Mouse (Mus musculus) neutrophil, adult 5-6 weeks (primary cell): Measurements from ENCODE around the gene Chn1. TPM values are rescaled to one million over a fixed set of nuclear protein-coding genes. Genes with fewer than 3 reads are reported as not detected.

ENCODE experiments used
- ATAC-seq: fragments of 151-379, 151-347 bp; 2 replicates; pipeline ENCODE4 v1.8.0; 2017; ENCODE audit warnings: mild to moderate bottlenecking, moderate TSS enrichment; ENCODE audit not compliant: insufficient number of reproducible peaks, poor library complexity, low FRiP score, severe bottlenecking; ENCODE audit errors: extremely low read depth
- total RNA-seq: library from RNA; stranded (forward); fragments of 200-1000 nt; gene quantifications from 2 replicates; pipeline ENCODE4 v1.2.3, GENCODE M21; 2017

Chn1 gene
- total RNA-seq, 1 experiment from 2014 or later, result not detected

DNA sequence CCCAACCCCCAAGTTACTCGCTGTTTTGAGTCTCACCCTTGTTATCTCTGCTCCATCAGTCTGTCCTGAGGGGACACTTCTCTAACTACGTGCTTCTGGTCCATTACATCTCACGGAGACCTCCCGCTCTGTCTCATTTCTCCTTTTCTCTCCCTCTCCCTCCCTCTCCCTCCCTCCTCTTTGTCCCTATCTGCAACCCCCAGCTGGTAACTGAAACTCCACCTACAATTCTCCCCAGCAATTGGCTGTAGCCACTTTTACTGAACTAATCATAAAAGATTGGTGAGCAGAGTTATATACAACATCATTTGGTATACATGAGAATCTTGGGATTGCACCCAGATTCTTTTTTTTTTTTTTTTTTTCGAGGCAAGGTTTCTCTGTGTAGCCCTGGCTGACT, 16.1 kb downstream of the Chn1 start:
- no peak for ATAC-seq

DNA sequence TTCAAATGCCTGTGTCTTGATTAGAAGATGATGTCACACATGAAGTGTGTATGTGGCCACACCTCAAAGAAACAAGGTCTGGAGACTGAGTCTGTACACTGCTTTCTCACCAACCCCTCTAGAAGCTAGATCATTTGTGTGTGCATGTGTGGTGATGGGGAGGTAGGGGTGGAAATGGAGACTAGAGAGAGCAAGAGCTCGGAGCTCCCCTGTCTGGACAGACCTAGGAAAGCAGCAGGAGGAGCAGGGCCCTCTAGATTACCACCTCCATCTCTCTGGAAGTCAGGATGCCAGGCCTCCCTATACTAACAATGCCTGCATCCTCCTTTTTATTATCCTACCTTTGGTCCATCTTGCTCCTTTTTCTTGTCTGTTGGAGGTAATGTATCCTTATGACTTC, 27.8 kb downstream of the Chn1 start:
- ATAC-seq, result no peak

DNA sequence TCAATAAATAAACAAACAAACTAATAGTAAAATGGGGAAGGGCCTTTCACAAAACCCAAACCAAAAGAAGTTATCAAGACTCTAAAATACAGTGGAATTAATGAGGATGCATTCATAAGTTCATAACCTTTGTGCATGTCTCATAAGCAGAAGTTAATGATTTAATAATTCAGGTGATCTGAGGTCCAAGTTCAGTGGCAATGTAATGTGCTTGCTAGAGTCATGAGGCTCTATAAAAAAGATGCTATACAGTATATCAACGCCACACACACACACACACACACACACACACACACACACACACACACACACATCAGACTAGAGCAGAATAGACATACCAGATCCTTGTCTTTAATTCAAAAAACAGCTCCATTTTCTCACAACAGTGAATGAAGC, 28.8 kb downstream of the Chn1 start:
- ATAC-seq, result no peak

DNA sequence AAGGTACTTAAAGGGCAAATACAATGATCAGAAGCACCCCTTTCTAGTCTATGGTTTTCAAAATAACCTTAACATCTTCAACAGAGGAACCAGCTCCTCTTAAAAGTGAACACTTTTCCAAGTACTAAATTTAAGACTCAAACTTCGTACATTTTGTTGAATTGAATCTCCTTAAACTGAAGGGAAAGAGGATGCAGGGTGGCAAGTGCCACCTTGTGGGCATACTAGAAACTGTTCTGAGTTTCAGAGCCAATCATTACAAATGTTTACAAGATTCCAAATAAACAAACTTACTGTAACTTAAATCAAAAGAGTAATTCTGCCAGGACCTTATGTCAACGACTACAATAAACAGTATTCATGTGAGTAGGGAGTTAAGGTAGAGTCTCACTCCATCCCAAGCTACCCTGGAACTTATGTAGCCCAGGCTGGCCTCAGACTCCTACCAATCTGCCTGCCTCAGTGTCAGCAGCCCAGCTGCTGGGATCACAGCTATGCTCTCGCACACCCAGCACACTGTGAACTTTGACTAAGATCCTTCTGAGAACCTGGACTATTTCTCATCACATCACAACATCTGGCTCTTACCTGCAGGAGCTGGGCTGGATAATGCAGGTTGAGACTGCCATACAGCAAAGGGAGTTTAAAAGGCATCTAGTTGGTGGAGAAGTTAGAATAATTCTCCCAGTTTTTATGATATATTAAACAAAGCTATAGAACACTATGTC, 29.3 kb downstream of the Chn1 start:
- no peak for ATAC-seq

DNA sequence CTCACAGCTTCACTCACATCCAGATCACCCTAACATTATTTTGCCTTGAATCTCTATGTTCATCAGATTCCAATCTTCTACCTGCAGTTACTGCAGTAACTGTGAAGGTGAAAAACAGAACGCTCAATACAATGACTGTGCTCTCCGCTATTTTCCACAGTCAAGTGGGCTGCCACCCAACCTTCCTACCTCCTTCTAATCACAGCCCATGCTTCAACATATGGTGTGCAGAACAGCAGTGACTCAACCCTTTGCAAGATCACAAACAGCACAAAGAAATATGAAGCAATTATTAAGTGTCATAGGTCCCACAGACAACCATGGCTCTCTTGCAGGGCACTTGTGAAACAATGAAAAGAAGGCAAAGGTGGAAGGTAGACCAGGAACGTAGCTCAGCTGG, 33.9 kb downstream of the Chn1 start:
- ATAC-seq, result no peak

DNA sequence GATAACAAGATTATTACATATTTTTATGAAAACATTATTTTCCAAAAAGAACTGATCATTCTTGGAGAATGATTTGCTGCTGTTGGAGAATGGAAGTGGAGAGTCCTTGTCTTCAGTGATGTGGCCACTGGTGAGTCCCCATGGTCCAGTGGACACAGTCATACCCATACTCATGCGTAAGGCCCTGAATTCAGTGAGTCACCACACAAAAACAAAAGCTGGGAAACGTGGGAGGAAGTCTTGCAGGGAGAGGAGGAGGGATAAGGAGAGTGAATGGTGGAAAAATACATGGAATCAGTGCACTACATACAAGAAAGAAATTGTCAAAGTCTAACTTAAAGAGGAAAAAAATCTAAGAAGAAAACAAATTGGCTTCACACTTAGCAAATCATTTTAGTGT, 47.3 kb downstream of the Chn1 start:
- ATAC-seq, result no peak

DNA sequence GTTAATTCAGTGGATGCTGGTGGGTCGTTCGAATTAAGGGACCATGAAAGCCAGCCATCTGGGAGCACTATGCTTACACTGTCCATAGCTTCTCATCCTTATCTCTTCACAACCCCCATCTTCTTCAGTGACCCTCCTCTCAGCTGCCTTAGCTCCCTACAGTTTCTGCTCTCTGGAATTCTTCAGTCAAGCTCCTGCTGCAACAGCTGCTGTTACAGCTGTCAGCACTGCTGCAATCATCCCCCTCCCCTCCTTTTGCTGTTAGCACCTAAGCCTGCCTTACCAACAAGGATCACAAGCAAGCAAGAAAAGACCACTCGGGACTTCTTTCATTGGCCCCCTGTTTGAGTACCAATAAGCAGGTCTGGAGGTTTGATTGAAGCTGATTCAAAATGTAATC, 50.2 kb downstream of the Chn1 start:
- ATAC-seq, result no peak

DNA sequence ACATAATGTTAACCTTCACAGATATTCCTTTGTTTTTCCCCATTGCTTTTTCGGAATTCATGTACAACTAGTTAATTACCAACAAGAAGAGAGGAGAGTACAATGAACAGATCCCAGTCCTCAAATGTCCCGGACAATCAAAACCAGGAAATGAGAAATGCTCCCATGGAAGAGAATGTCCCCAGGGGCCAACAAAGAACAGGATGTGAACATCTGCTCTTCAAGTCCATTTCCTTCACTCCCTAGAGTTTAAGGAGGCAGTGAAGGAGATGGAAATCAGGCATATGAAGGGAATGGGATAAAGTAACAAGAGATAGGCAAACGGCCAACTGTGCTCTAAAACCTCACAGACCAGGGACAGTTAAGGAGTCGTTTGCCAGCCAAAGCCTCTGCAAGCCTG, 53.3 kb downstream of the Chn1 start:
- ATAC-seq, result no peak

DNA sequence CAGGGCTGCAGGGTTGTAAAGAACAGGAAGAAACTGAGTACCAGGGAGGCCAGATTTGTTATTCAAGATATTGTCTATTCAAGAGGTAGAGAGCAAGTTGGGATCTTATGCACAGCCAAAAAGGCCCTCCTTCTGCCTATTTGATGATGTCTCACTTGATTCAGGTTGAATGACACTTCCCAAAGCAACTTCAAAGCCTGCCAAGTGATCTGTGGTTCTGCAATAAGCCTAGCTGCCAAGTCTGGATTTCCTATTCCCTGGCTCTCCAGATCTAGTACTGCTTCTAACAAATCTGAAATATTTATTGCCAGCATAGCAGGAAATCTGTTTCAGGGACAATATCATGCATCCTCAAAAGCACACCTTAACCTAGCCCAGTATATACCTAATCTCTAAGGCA, 62.7 kb downstream of the Chn1 start:
- ATAC-seq, result no peak

DNA sequence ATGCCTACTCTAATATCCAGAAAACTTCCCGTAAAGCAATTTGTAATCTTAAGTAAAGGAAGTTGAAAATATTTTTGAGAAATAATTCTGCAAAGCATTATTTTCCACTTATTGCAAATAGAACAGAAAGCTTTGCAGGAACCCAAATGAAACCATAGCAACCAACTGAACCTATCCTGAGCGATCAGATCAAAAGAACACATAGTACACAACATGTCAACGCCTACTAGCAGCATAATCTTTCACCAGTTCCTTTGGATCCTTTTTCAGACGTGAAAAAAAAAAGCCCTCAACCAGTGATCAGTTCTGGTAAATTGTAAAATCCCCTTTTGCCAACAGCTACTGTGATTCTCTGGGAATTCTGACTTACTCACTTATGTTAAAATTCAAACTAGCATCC, 82.1 kb downstream of the Chn1 start:
- no peak for ATAC-seq

DNA sequence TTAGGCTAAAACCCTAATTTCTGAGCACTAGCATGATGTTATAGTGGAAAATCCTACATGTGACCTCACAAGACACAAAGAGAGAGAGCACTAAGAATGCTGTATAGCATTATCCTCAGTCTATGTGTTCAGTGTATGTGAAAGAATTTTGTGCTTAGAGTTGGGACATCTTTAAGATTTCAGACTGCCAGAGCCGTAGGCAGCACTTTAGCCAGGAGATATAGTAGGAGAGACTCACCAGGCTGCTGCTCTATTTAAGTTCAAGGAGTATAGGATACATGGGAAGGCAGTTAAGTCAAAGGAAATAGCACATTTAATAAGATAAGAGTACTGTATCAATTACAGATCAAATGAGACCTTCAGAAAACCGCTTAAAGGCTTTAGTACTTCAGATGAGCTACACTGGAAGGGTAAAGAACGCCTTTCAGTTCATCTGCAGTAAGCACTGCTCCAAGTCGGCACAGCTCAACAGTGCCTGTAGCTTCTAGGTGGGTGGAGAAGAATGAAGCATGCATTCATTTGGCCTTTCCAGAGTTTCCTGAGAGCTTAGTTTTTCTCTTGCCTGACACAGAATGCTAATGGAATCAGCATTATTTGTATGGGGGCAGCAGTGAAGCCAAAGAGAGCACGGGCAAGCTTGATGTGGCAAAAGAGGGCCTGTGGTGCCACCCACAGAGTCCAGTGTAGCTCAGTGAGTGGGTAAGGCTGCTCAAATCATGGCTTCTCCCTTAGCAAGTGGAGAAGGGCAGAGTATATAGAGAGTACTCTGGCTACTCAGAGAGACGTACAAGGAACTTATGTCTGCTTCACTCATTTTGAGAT, 84.2 kb downstream of the Chn1 start:
- no peak for ATAC-seq

DNA sequence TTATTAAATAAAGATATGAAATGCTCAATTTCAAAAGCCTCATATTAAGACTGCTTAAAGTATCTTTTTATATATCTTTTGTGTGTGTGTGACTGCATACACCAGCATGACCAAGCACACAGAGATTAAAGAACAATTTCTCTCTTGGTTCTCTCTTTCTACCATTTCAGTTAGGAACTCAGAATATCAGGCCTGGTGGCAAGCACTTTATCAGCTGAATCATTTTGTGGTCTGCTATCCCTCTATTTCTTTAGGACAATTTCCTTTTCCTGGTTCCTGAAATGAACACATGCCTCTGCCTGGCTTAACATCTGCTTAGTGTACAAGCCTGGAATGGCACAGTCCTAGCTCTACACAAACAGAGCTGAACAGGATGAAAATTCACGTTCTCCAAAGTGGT, 92.6 kb downstream of the Chn1 start:
- no peak for ATAC-seq

DNA sequence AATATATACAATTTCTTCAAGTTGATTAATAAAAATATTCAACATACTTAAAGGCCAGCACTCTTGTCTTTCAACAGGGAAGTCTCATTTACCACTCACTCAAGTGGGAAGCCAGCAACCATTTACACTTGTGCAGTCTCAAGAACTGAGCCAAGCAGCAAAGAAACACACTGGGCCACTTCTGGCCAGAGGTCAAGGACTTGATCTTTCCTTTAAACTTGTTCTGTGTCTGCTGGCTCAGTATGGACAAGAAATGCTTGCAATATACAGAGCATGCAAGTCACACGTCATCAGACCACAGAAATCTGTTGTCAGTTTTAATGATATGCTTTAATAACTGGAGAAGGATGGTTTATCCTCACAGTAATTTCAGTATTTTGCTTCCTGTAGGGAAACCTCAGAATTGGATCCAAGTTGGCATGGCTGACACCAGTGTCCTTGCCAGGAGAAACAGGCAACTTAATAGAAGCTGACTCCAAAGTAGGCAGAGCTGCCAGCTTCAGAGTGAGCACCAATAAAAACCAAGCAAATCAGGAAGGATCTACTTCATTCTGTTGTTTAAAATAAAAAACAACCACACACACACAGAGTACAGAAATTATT, 94.6 kb downstream of the Chn1 start:
- ATAC-seq, result no peak

DNA sequence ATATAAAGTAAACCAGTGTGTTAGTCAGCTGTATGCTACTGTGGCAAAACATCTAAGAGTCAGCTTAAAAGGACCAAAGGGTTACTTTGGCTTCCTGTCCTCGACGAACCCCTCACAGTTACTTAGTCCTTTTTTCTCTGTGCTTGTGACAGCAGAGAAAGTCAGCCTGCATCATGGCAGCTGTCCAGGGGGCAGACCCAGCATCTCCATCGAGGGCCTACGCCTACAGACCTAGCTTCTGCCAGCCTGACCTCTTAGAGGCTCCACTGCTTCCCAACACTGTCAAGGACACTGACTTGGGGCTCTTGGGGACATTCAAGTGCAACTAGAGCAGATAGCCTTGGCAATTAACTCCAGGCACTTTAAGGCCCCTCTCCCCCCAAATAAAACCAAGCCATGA, 106.5 kb downstream of the Chn1 start:
- no peak for ATAC-seq

DNA sequence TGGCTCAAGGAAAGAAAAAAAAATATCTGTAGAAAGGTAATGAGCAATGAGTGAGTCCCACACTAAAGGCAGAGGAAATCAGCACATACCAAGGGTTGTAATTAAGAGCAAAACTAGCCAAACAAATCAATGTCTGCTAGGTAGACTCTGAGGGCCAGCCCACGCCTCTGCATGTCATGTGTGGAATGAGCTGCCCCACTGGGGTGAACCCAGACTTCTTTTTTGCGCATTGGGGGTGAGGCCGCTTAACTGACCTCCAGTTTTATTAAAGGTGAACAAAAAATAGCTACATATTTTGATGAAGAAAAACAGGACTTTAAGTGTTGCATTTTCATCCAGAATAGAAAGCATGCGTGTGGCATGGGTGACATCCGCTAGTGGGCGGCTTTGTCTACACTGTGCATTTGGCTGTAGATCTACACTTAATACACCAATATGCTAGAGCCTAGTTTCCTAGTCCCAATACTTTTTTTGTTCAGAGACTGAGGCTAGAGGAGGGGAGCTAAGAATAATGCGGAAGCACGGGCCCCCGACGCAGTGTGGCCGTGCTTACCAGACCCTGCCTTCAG, 114.5 kb downstream of the Chn1 start:
- no peak for ATAC-seq

DNA sequence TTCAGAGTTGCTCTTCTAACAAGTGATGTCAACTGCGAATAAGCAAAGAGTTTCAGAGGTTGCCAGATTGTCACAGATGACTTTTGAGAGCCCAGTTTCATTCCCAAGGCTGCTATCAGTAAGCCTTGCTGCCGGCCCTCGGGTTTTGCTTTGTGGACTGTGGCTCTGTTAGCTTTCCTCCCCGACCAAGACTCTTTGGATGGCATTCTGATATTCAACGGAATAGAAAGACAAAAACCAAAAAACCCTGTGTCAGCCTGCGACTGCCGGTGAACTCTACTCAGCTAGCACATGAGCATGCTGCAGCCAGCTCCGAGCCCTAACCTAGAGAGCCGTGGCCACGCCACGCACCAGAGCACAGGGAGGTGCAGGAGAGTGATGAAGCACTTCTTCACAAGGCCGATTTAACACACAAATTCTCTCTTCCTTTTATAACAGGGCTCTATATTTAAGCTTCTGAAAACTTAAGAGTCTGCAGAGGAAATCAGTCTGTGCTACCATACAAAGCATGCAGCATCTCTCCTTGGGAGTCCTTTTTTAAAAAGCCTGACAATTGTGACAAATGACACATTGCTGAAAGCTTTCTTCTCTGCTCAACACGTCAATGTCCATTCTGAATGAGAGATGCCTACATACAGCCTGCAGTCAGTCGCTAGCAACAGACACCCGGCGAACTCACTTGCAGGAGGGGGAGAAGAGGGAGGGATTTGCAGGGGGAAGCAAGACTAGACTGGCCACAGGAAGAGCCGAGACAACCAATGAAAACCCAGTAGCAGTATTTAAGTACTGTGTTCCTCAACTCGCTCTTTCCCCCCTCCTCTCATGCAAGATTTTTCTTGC, 115.2 kb downstream of the Chn1 start:
- ATAC-seq, result no peak

DNA sequence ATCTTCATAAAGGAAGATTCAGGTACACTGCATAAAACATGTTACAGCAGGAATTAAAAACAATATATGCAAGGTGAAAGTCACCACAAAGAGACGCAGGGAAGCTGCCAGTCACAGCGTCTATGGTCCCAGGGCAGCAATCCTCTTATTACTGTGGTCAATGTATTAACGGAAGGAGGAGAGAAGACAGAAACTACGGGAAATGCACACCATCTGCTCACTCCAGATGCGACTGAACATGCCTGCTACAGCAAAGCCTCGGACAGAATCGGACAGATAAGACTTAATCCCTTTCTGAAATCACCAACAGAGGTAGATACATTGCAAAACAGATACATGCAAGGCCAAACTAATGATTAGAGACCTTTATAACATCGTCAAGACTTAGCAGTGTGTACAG, 116.1 kb downstream of the Chn1 start:
- ATAC-seq, result no peak

DNA sequence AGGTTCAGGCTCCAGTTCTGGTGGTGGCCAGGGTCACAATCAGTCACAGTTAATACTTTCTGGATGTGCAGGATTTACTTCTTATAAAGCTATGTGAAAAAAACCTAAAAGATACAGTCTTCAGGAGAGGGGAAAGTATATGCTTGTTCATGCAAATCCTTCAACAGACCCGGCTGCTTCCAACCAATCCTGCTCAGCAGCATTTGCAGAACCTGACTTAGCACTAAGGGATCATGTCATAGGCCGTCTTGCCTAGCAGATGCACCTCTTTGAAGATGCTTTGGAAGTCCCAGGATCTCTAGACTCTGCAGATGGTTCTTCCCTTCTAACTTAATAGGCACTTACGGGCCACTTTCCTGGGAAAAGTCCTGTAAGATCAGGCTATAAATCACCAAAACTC, 117.2 kb downstream of the Chn1 start:
- ATAC-seq, result no peak

DNA sequence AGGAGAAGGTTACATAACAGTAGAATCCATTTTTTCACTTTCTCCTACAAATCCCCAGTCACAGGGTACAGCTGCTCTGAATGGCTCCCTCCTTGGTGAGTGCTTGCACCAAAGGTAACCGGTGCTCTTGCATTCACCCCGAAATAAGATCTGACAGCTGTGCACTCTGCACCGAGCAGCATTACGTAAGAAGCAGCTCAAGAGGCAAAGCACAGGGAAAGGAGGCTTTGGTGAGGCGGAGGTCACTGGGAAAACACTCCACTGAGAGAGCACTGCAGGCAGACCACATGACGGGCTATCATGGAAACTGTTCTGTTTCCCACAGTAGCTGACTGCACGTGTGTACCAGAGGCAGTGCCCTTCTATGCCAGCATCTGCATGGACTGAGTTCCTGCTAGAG, 118.0 kb downstream of the Chn1 start:
- no peak for ATAC-seq
